Mouse (Mus musculus) left cerebral cortex, adult 11 months (tissue): Measurements from ENCODE around the gene Hist2h3c1.
A peak's percentile ranks its signal among the peaks of the same experiment; 100 is the strongest.
"Not testable (repeated sequence)": the region's sequence is repeated elsewhere in the genome, so short reads cannot be mapped to it uniquely, and the experiment has no call there.

ENCODE experiments used
- DNase-seq: peaks from one replicate; pipeline ENCODE4 v3.0.0; 2022; ENCODE audit warnings: low spot score

Hist2h3c1 gene

GRCm38 (mm10) chr3:96235836-96236235 lies 10.6 kb upstream of the Hist2h3c1 start:
- no peak for DNase-seq

- DNase-seq = no peak
These were observed 9.6 kb upstream of the Hist2h3c1 start for GRCm38 (mm10) chr3:96236834-96237334.

- DNase-seq = no peak
These were observed 9.1 kb upstream of the Hist2h3c1 start for GRCm38 (mm10) chr3:96237335-96237903.

GRCm38 (mm10) chr3:96237904-96238511 lies 8.5 kb upstream of the Hist2h3c1 start:
- DNase-seq = no peak

- not testable (repeated sequence) for DNase-seq
These were observed 7.3 kb upstream of the Hist2h3c1 start, which contains the start of gene Hist2h3c2 for GRCm38 (mm10) chr3:96238954-96239793. Hist2h3c2 (minus strand) TSS chr3:96239127.

- DNase-seq = peak; percentile 85
These were observed 6.3 kb upstream of the Hist2h3c1 start, which contains the start of gene Hist2h2aa2 for GRCm38 (mm10) chr3:96239949-96240798. Hist2h2aa2 (minus strand) TSS chr3:96240276.

GRCm38 (mm10) chr3:96240799-96241197 lies 5.7 kb upstream of the Hist2h3c1 start:
- no peak for DNase-seq

GRCm38 (mm10) chr3:96243921-96244572 lies 2.4 kb upstream of the Hist2h3c1 start:
- no peak for DNase-seq

GRCm38 (mm10) chr3:96245003-96245886 lies 1.2 kb upstream of the Hist2h3c1 start, which contains the start of gene Hist2h2aa1:
Hist2h2aa1 (plus strand) TSS chr3:96245497.
- peak; percentile 80 for DNase-seq

- DNase-seq = not testable (repeated sequence)
These were observed 467 bp upstream of the Hist2h3c1 start for GRCm38 (mm10) chr3:96246018-96246417.

- DNase-seq = no peak
These were observed 1.1 kb downstream of the Hist2h3c1 start for GRCm38 (mm10) chr3:96247356-96248140.

- DNase-seq = no peak
These were observed 1.9 kb downstream of the Hist2h3c1 start for GRCm38 (mm10) chr3:96248141-96249033.

- DNase-seq = no peak
These were observed 2.5 kb downstream of the Hist2h3c1 start for GRCm38 (mm10) chr3:96249034-96249345.

GRCm38 (mm10) chr3:96250890-96251289 lies 4.4 kb downstream of the Hist2h3c1 start:
- no peak for DNase-seq

GRCm38 (mm10) chr3:96251787-96252186 lies 5.3 kb downstream of the Hist2h3c1 start:
- no peak for DNase-seq

GRCm38 (mm10) chr3:96254683-96255355 lies 8.3 kb downstream of the Hist2h3c1 start:
- no peak for DNase-seq

- DNase-seq = no peak
These were observed 9.6 kb downstream of the Hist2h3c1 start for GRCm38 (mm10) chr3:96255926-96256593.
